Mouse (Mus musculus): ENCODE results near the gene 1700069L16Rik. TPM values are rescaled to one million over a fixed set of nuclear protein-coding genes. Genes with fewer than 3 reads are reported as not detected.

The 1700069L16Rik gene
- polyA plus RNA-seq (2017; shearing (Covaris generic)): not detected

DNA sequence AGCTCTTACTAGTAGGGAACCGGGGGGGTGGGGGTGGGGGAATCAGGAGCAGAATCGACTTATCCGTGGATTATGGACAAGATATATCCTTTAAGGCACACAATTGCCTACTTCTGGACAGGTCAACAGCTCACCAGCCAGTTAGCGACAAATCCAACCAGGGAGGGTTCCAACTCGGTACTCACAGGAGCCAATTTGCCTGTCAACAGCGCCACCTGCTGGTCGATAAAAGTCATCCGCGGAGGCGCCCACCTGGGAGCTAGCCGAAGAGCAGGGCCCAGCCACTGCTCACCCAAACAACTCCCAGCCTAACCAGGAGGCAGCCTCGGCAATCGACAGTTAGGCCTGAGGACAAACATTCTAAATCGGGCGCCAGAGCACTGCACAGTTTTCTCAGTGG lies at the start of gene 1700069L16Rik:
Gene 1700069L16Rik (minus strand): TSS at position 327 of the 400 bp plus-strand sequence.

DNA sequence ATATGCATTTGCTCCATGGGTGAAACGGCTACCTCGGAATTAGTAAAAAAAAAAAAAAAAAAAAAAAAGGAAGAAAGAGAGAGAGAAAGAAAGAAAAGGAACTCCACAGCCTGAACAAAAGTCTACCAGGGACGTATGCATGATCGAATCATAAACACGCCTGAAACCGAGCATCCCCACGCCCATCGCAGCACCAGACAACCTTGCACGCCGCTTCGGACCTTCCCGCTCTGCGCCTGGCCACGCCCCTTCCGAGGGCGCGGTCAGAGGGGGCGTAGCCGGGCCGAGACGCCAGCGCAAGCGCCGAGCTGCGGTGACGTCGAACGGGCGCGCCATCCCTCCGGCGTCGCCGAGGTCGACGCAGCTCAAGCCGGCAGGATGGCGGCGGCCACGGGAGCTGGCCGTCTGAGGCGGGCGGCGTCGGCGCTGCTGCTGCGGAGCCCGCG lies 47.9 kb upstream of the 1700069L16Rik start, which contains the start of the genes Sart3 and Iscu:
Gene Sart3 (minus strand): TSS at position 61 of the 446 bp plus-strand sequence.
Gene Iscu (plus strand): TSS at position 299 of the 446 bp plus-strand sequence.

GRCm38 (mm10) chr5:113735345-113736112 lies 11.0 kb upstream of the 1700069L16Rik start, which contains the start of gene Ficd:
Ficd (plus strand) TSS chr5:113735803.

DNA sequence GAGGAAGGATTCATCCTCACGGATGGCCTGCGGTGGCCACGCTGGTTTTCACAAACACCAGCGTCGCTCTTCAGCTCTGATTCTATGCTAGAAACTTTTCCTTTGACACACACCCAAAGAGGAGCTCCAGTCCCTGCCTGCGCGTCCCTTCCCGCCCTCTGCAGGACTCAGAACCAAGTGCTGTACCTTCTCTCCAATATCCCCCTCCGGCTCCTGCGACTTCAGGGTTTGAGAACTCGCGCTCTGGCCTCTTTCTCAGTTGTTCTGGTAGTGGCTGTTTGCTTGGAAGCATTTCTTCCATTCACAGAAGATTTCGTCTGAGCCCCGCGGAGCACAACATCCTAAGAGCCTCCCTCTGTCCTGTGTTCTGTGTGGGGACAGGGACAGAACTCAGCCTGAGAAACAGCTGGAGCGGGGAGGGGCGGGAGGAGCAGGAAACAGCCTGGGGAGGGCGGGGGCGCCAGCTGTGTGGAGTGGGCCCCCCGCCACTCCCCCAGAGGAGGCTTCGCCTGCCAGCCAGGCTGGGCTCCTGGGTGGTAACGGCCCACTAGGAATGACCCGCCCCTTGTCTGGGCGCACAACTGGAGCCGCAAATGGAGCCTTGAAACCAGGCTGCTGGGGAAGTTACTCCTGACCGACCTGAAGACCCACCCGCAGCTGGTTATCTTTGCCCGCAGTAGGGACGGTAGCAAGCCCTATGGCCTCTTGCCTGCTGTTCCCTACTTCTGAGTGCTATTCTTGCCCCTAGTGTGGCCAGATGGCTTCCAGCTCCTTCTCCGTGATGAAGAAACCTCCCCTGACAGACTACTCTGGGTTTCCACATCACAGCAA lies 74.3 kb downstream of the 1700069L16Rik start, which contains the start of gene Cmklr1:
Gene Cmklr1 (minus strand): TSS at position 392 of the 831 bp plus-strand sequence.

Other genes starting within 250 kb of the 1700069L16Rik start
- 1 to 10 TPM; 1.5 to 6.7 TPM for gene Wscd2, start 234.4 kb downstream of the 1700069L16Rik start, polyA plus RNA-seq (2017; shearing (Covaris generic))
- under 1 TPM in 1 of 2 experiments, not detected in 1; 0.76 TPM for gene Cmklr1, start 74.3 kb downstream of the 1700069L16Rik start, polyA plus RNA-seq (2017; shearing (Covaris generic))
- 10 to 100 TPM; 12.3 to 18.1 TPM for gene Ficd, start 11.0 kb upstream of the 1700069L16Rik start, polyA plus RNA-seq (2017; shearing (Covaris generic))
- 10 to 100 TPM; 70.6 to 91.3 TPM for gene Sart3, start 47.7 kb upstream of the 1700069L16Rik start, polyA plus RNA-seq (2017; shearing (Covaris generic))
- gene Iscu, start 48.0 kb upstream of the 1700069L16Rik start, polyA plus RNA-seq (2017; shearing (Covaris generic)): 100 to 1,000 TPM; 117 to 120 TPM
- under 1 TPM in 1 of 2 experiments, not detected in 1; 0.30 TPM for gene Tmem119, start 75.7 kb upstream of the 1700069L16Rik start, polyA plus RNA-seq (2017; shearing (Covaris generic))
- 1,000 to 10,000 TPM in 1 of 2 experiments, 100 to 1,000 TPM in 1; 829 to 1,006 TPM for gene Selplg, start 107.9 kb upstream of the 1700069L16Rik start, polyA plus RNA-seq (2017; shearing (Covaris generic))
- 100 to 1,000 TPM in 1 of 2 experiments, 10 to 100 TPM in 1; 73.1 to 104 TPM for gene Coro1c, start 184.0 kb upstream of the 1700069L16Rik start, polyA plus RNA-seq (2017; shearing (Covaris generic))

Measured in inflammation-experienced regulatory T-cells (primary cell).